19 mouse cellular contexts compared by ENCODE assay signal in the genomic region with DNA sequence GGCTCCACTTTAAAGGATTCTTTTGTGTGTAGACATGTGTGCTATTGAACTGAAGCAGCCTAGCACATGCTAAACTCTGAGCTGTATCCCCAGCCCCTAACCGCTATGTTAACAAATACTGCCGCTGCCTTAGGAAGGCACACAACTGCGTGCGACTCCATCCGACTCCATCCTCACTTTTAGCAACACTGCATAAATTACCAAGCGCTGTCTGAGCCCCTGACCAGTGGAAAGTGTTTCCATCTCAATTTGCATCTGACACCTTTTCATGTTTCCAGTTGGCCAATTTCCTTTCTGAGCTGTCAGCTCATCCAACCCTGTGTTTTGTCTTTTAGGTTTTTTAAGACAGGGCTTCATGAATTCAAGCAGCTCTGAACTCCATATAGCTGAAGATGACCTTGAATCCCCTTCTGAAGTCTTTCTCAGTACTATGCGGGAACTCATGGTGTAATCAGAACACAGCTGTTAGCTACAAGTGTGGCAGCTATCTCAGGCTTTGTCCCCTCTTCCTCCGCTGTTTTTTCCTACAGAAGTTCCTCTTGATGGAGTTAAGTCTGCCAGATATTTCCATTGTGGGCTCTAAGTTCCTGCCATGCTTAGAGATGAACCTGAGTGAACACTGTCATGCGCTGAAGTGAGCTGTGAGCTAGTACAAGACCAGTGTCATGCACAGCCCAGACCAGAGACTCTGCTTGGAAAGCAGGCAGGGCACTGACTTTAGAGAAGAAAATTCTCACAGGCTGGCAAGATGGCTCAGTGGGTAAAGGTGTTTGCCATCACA. TPM values are rescaled to one million over a fixed set of nuclear protein-coding genes. Genes with fewer than 3 reads are reported as not detected.
DNase-seq lines count a peak whose midpoint lies in the region; ATAC-seq and TF ChIP-seq lines count a peak whose summit lies in the region.
"Had no signal": no experiment of that assay in that cellular context is flagged by ENCODE, and none has a peak within 500 bp of the region (broad histone marks: within the 10 kb centered on the region; RNA-seq: fewer than 3 reads in every experiment).

No protein-coding gene starts in this region.

- 48% methylated on average over 9 of the region's 9 CpGs for WGBS in heart, embryonic 12.5 days
- 54% methylated on average over 9 of the region's 9 CpGs for WGBS in heart, adult 2 months
- 55% methylated on average over 9 of the region's 9 CpGs for WGBS in forebrain, embryonic 16.5 days

- H3K27me3 ChIP-seq in heart, embryonic 12.5 days (replicated peaks): no peaks in the 10 kb centered on the region
- no peaks in the 10 kb centered on the region for H3K27me3 ChIP-seq in heart, adult 2 months (ENCODE audit: control insufficient read depth, insufficient read depth, low read length)
- no peaks in the 10 kb centered on the region for H3K27me3 ChIP-seq in CH12.LX (replicated peaks)
- no peaks in the 10 kb centered on the region for H3K27me3 ChIP-seq in forebrain, embryonic 16.5 days (replicated peaks; ENCODE audit: control insufficient read depth, insufficient read depth, low read length)
- H3K27me3 ChIP-seq: stomach, embryonic 15.5 days had no signal

- TF ChIP-seq RAD21 in CH12.LX (IDR thresholded peaks at IDR 0.05; ENCODE audit: low read depth, low read length): no peak

- 0 out of 2 replicates have a peak, but pooled peaks cover 7% of the 10 kb centered on the region for H3K36me3 ChIP-seq in heart, embryonic 12.5 days
- H3K36me3 ChIP-seq in heart, adult 2 months (ENCODE audit: control insufficient read depth, insufficient read depth, low read length): peaks cover 3% of the 10 kb centered on the region
- H3K36me3 ChIP-seq in CH12.LX (replicated peaks in 1 of 2; ENCODE audit: control insufficient read depth in 1 of 2, insufficient read depth in 1 of 2, low read length in 1 of 2): peaks cover 3 to 25% of the 10 kb centered on the region in 2 experiments
- H3K36me3 ChIP-seq in forebrain, embryonic 16.5 days (ENCODE audit: control insufficient read depth, insufficient read depth): no peaks in the 10 kb centered on the region
- H3K36me3 ChIP-seq: stomach, embryonic 15.5 days had no signal

- H3K4me1 ChIP-seq in heart, embryonic 12.5 days (replicated peaks): peaks cover 65% of the 10 kb centered on the region
- peaks cover 9% of the 10 kb centered on the region for H3K4me1 ChIP-seq in heart, adult 2 months (ENCODE audit: control insufficient read depth, insufficient read depth, low read length)
- H3K4me1 ChIP-seq in CH12.LX (ENCODE audit: control insufficient read depth in 1 of 2, insufficient read depth in 2 of 2): peaks cover 35 to 91% of the 10 kb centered on the region in 2 experiments
- peaks cover 11% of the 10 kb centered on the region for H3K4me1 ChIP-seq in forebrain, embryonic 16.5 days (replicated peaks; ENCODE audit: control insufficient read depth, insufficient read depth, low read length)
- H3K4me1 ChIP-seq: stomach, embryonic 15.5 days had no signal

- in situ Hi-C loops in CH12.LX (cut with MboI; ENCODE audit: low pct_ligation_motif_present, low pct_unique_long_range_greater_than_20kb, low sequenced_read_pairs): loop anchor here (10.0 kb wide), 1 partner anchor 224 kb away; no protein-coding TSS in a partner anchor

- ATAC-seq in heart, embryonic 12.5 days (ENCODE audit: insufficient number of reproducible peaks, low FRiP score): no peak
- ATAC-seq in forebrain, embryonic 16.5 days: peak; percentile 72; the same call in 1 of the 2 replicates
- ATAC-seq: intestine, embryonic 16.5 days had no signal

- no peak for TF ChIP-seq CTCF in heart, adult 2 months (IDR thresholded peaks at IDR 0.05)
- TF ChIP-seq CTCF in left cerebral cortex, adult 2 months (IDR thresholded peaks at IDR 0.05): no peak; the same call in 1 of the 2 replicates
- TF ChIP-seq CTCF in CH12.LX (conservative IDR thresholded peaks at IDR 0.05 in 1 of 2, IDR thresholded peaks at IDR 0.05 in 1 of 2; ENCODE audit: low read depth in 2 of 2, low read length in 2 of 2): no peak

- no peak for TF ChIP-seq EP300 in heart, adult 2 months (IDR thresholded peaks at IDR 0.05; ENCODE audit: insufficient read depth, low read depth, low read length)
- peak; percentile 78 for TF ChIP-seq EP300 in CH12.LX (IDR thresholded peaks at IDR 0.05; ENCODE audit: low read length)

- H3K4me3 ChIP-seq in heart, embryonic 12.5 days: no peak overlapping the region
- no peak overlapping the region for H3K4me3 ChIP-seq in heart, adult 2 months
- no peak overlapping the region for H3K4me3 ChIP-seq in left cerebral cortex, adult 2 months
- no peak overlapping the region for H3K4me3 ChIP-seq in CH12.LX (replicated peaks in 1 of 3; ENCODE audit: low read depth in 2 of 3, low read length in 2 of 3, poor library complexity in 1 of 3)
- no peak overlapping the region for H3K4me3 ChIP-seq in forebrain, embryonic 16.5 days (replicated peaks; ENCODE audit: low read length)
- H3K4me3 ChIP-seq: embryonic facial prominence, embryonic 10.5 days; erythroblast, embryonic 14.5 days; gastrocnemius, adult 2 months; stomach, embryonic 15.5 days had no signal

- peak overlapping the region; percentile 1; the same call in 1 of the 2 replicates for H3K4me2 ChIP-seq in heart, embryonic 12.5 days
- peak overlapping the region; percentile 69 for H3K4me2 ChIP-seq in CH12.LX (ENCODE audit: insufficient read depth, low read depth, poor library complexity, severe bottlenecking)
- H3K4me2 ChIP-seq in forebrain, embryonic 16.5 days (ENCODE audit: low read length): no peak overlapping the region
- H3K4me2 ChIP-seq: stomach, embryonic 15.5 days had no signal

- no peaks in the 10 kb centered on the region for H3K9me3 ChIP-seq in heart, embryonic 12.5 days (replicated peaks)
- H3K9me3 ChIP-seq in CH12.LX (replicated peaks; ENCODE audit: low read length): no peaks in the 10 kb centered on the region
- H3K9me3 ChIP-seq in forebrain, embryonic 16.5 days (ENCODE audit: control insufficient read depth, low read length): no peaks in the 10 kb centered on the region
- H3K9me3 ChIP-seq: embryonic facial prominence, embryonic 10.5 days; stomach, embryonic 15.5 days had no signal

- dilution Hi-C loops in CH12.LX (cut with MboI; ENCODE audit: extremely low pct_ligation_motif_present, extremely low pct_unique_long_range_greater_than_20kb, low sequenced_read_pairs): no loop called here

- H3K79me2 ChIP-seq in heart, adult 2 months (replicated peaks; ENCODE audit: control insufficient read depth, insufficient read depth, low read length): peaks cover 17% of the 10 kb centered on the region
- peaks cover 59% of the 10 kb centered on the region for H3K79me2 ChIP-seq in CH12.LX (replicated peaks; ENCODE audit: control insufficient read depth, extremely low read depth, insufficient read depth, poor library complexity, severe bottlenecking)

- peak overlapping the region; percentile 77 for H3K27ac ChIP-seq in heart, embryonic 12.5 days (ENCODE audit: poor library complexity, severe bottlenecking)
- no peak overlapping the region for H3K27ac ChIP-seq in heart, adult 2 months
- peak overlapping the region; percentile 19; the same call in 1 of the 2 replicates for H3K27ac ChIP-seq in left cerebral cortex, adult 2 months
- peak overlapping the region; percentile 92 for H3K27ac ChIP-seq in CH12.LX (ENCODE audit: insufficient read depth, low read depth)
- H3K27ac ChIP-seq in forebrain, embryonic 16.5 days (ENCODE audit: low read length): peak overlapping the region; percentile 39
- H3K27ac ChIP-seq: embryonic facial prominence, embryonic 10.5 days; gastrocnemius, adult 2 months; stomach, embryonic 15.5 days had no signal

- no peak for DNase-seq in heart, adult 2 months
- DNase-seq in left cerebral cortex, adult 2 months (ENCODE audit: extremely low spot score in 1 of 2, low spot score in 2 of 2): no peak
- no peak for DNase-seq in left cerebral cortex, postnatal 4 days
- DNase-seq in CH12.LX (ENCODE audit: extremely low read depth): peak; percentile 87
- no peak for DNase-seq in lung, postnatal 10 days
- DNase-seq in kidney, adult 11 months: no peak
- DNase-seq: adrenal gland, postnatal 25 days; cerebellum, postnatal 14 days; gastrocnemius, adult 2 months; heart, postnatal 36 days; kidney, postnatal 10 days; layer of hippocampus, adult 9-11 months; retina, postnatal 1 day had no signal

- TF ChIP-seq POLR2A in heart, adult 2 months (IDR thresholded peaks at IDR 0.05; ENCODE audit: insufficient read depth, low read depth, low read length): no peak
- peak; percentile 44 for TF ChIP-seq POLR2A in CH12.LX (IDR thresholded peaks at IDR 0.05; ENCODE audit: low read depth, low read length)

- no peak overlapping the region for H3K9ac ChIP-seq in heart, embryonic 12.5 days
- H3K9ac ChIP-seq in heart, adult 2 months (ENCODE audit: low read depth, low read length): no peak overlapping the region
- peak overlapping the region; percentile 25; the same call in 1 of the 2 replicates for H3K9ac ChIP-seq in CH12.LX (ENCODE audit: insufficient read depth, low read depth)
- no peak overlapping the region for H3K9ac ChIP-seq in forebrain, embryonic 16.5 days (replicated peaks; ENCODE audit: low read depth, low read length)
- H3K9ac ChIP-seq: stomach, embryonic 15.5 days had no signal

- intact Hi-C loops in heart, adult 2 months (cut with DNase I): no loop called here
- intact Hi-C loops in left cerebral cortex, adult 2 months (cut with DNase I): loop anchor here (10.0 kb wide), 2 partner anchors 344 to 374 kb away; no protein-coding TSS in a partner anchor
- intact Hi-C loops in left cerebral cortex, postnatal 4 days (cut with DNase I): loop anchor here (10.0 kb wide), 1 partner anchor 224 kb away; no protein-coding TSS in a partner anchor

RNA-seq across cellular contexts. Expression of a gene that starts 11.9 kb away (rescaled TPM):
- 22.9 and 24.3 TPM in 2 replicates for polyA plus RNA-seq in heart, embryonic 12.5 days (2016; fragmentation: Nextera tagmentation; extraction: Ambion mirVana)
- total RNA-seq in heart, adult 2 months (2021): 100 to 1,000 TPM; 159 to 205 TPM
- polyA plus RNA-seq in heart, adult 2 months (2012; rRNA removed): 50.7 and 91.1 TPM in 2 replicates
- total RNA-seq in left cerebral cortex, adult 2 months (2021): 10 to 100 TPM; 95.4 to 96.8 TPM
- total RNA-seq in left cerebral cortex, postnatal 4 days (2021): 10 to 100 TPM; 74.1 to 76.3 TPM
- total RNA-seq in CH12.LX (2012; rRNA removed): 44.6 and 52.2 TPM in 2 replicates
- 29.4 and 33.2 TPM in 2 replicates for total RNA-seq in CH12.LX (2014; rRNA removed)
- polyA plus RNA-seq in CH12.LX (2012; ENCODE audit: insufficient read length, low read depth): 62.1 and 62.8 TPM in 2 replicates
- polyA plus RNA-seq in forebrain, embryonic 16.5 days (2015; fragmentation: Nextera tagmentation; extraction: Ambion mirVana): 22.5 and 23.8 TPM in 2 replicates

RNA-seq across cellular contexts. Expression of a gene that starts 25.0 kb away (rescaled TPM):
- polyA plus RNA-seq in heart, embryonic 12.5 days (2016; fragmentation: Nextera tagmentation; extraction: Ambion mirVana): 377 and 402 TPM in 2 replicates
- total RNA-seq in heart, adult 2 months (2021): 100 to 1,000 TPM; 482 to 571 TPM
- polyA plus RNA-seq in heart, adult 2 months (2012; rRNA removed): 168 and 230 TPM in 2 replicates
- total RNA-seq in left cerebral cortex, adult 2 months (2021): 100 to 1,000 TPM; 412 to 420 TPM
- total RNA-seq in left cerebral cortex, postnatal 4 days (2021): 100 to 1,000 TPM; 639 to 650 TPM
- total RNA-seq in CH12.LX (2012; rRNA removed): 2,694 and 2,801 TPM in 2 replicates
- 2,433 and 2,576 TPM in 2 replicates for total RNA-seq in CH12.LX (2014; rRNA removed)
- polyA plus RNA-seq in CH12.LX (2012; ENCODE audit: insufficient read length, low read depth): 2,607 and 2,835 TPM in 2 replicates
- 361 and 392 TPM in 2 replicates for polyA plus RNA-seq in forebrain, embryonic 16.5 days (2015; fragmentation: Nextera tagmentation; extraction: Ambion mirVana)

RNA-seq across cellular contexts. Expression of a gene that starts 40.8 kb away (rescaled TPM):
- 5.1 and 6.8 TPM in 2 replicates for polyA plus RNA-seq in heart, embryonic 12.5 days (2016; fragmentation: Nextera tagmentation; extraction: Ambion mirVana)
- 10 to 100 TPM; 22.6 to 23.1 TPM for total RNA-seq in heart, adult 2 months (2021)
- 9.8 and 13.8 TPM in 2 replicates for polyA plus RNA-seq in heart, adult 2 months (2012; rRNA removed)
- 100 to 1,000 TPM; 186 to 205 TPM for total RNA-seq in left cerebral cortex, adult 2 months (2021)
- total RNA-seq in left cerebral cortex, postnatal 4 days (2021): 100 to 1,000 TPM; 202 to 219 TPM
- total RNA-seq in CH12.LX (2012; rRNA removed) (6.8 and 7.8 TPM in 2 replicates), CH12.LX (2014; rRNA removed) (0.89 and 2.1 TPM in 2 replicates)
- 4.3 and 6.0 TPM in 2 replicates for polyA plus RNA-seq in CH12.LX (2012; ENCODE audit: insufficient read length, low read depth)
- polyA plus RNA-seq in forebrain, embryonic 16.5 days (2015; fragmentation: Nextera tagmentation; extraction: Ambion mirVana): 18.2 and 20.1 TPM in 2 replicates

Comparison
In these comparisons a context has a peak if more than half of its experiments do, and no peak if none do; other contexts are left out.
1. RNA of a gene that starts 40.8 kb away (total RNA-seq): 202 to 219 TPM in left cerebral cortex, postnatal 4 days and 186 to 205 TPM in left cerebral cortex, adult 2 months; 22.6 to 23.1 TPM in heart, adult 2 months and 0.89 to 7.8 TPM in CH12.LX; every median in the first group is over 4 times any median in the second.